Mouse (Mus musculus): Measurements from ENCODE around the gene Ift46.

Gene Ift46

DNA sequence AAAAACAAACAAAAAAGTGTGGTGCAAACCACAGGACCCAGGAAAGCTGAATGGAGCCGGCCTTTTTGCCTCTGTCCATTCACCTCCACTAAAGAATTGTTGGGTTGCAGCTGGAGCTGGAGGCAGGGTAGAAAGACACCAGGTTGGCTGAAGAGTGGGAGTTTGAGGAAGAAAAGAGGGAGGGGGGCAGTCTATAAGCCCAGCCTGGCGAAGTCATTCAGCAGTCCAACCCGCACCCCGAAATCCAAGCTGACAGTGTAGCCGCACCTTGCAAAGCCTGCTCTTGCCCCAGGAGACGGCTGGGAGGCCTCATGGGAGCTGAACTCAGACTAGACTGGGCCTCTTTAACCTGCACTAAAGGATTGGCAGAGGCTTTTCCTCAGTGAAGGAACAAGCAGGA is 31.8 kb upstream of the Ift46 start:
- no peak for DNase-seq (ENCODE audit: extremely low spot score)

GRCm38 (mm10) chr9:44736301-44736700 is 31.4 kb upstream of the Ift46 start:
- DNase-seq (ENCODE audit: extremely low spot score), result no peak

DNA sequence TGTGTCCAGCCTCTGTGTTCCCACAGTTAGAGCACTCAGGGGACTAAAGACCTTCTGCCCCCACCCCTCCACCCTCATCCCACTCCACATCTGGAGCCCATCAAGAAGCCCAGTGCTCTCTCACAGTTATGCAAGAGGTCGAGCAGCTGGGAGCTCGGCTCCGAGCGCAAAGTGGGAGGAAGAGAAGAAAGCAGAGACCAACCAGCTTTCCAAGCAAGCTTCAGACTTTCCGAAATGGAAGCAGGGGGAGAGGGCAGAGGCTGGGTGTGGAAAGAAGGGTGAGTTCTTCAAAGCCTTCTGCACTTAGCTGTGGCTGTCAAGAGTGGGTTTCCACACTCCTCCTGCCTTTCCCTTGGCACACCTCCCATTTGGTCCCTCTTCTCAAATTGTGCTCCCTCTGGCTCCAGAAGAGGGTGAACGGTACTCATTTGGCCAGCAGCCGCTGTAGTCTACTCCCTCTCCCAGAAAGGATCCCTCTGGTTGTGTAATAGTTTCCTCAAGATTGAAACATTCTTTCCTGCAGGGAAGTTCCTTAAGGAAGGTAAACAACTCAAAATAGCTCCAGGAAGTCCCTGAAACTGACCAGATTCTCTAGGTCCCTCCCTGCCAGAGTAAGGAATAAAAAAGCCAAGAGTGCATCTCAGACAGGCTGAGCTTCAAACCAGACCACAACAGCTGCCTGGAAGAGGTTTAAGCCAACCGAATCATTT is 30.3 kb upstream of the Ift46 start:
- DNase-seq (ENCODE audit: extremely low spot score), result peak; percentile 42

DNA sequence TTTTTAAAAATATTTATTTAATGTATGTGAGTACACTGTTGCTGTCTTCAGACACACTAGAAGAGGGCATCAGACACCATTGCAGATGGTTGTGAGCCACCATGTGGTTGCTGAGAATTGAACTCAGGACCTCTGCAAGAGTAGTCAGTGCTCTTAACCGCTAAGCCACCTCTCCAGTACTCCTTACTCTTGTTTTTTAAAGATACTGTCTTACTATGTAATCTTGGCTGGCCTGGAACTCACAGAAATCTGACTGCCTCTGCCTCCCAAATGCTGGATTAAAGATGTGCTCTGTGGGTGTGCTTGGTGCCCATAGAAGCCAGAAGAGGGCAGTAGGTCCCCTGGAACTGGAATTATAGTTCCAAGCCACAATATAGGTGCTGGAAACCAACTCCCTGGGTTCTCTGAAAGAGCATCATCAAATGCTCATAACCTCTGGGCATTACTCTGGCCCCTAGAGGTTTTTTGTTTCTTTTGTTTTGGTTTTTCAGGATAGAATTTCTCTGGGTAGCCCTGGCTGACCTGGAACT is 27.0 kb upstream of the Ift46 start:
- DNase-seq (ENCODE audit: extremely low spot score), result no peak

GRCm38 (mm10) chr9:44745371-44745770 is 22.3 kb upstream of the Ift46 start:
- DNase-seq (ENCODE audit: extremely low spot score), result no peak

GRCm38 (mm10) chr9:44746666-44747065 is 21.0 kb upstream of the Ift46 start:
- DNase-seq (ENCODE audit: extremely low spot score), result no peak

GRCm38 (mm10) chr9:44747341-44747740 is 20.4 kb upstream of the Ift46 start:
- DNase-seq (ENCODE audit: extremely low spot score), result no peak

- DNase-seq (ENCODE audit: extremely low spot score), result no peak
Measured at GRCm38 (mm10) chr9:44748473-44748872, 19.2 kb upstream of the Ift46 start.

- DNase-seq (ENCODE audit: extremely low spot score), result no peak
Measured at GRCm38 (mm10) chr9:44760873-44761272, 6.8 kb upstream of the Ift46 start.

- DNase-seq (ENCODE audit: extremely low spot score), result peak; percentile 2
Measured at GRCm38 (mm10) chr9:44768029-44768394, 304 bp downstream of the Ift46 start.

DNA sequence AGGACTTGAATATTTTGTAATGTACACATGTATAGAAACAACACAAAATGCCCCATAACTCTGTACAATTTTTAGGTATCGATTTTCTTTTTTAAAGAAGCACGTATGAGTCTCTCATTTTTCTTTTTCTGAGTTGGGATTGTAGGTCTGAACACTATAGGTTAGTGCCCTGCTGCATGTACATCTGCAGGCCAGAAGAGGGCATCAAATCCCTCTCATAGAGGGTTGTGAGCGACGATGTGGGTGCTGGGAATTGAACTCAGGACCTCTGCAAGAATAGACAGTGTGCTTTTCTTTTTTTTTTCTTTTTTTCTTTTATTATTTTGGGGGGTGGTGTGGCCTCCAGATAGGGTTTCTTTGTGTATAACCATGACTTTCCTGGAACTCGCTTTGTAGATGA is 3.7 kb downstream of the Ift46 start:
- DNase-seq (ENCODE audit: extremely low spot score), result no peak

- DNase-seq (ENCODE audit: extremely low spot score), result no peak
Measured at GRCm38 (mm10) chr9:44772392-44772749, 4.7 kb downstream of the Ift46 start.

DNA sequence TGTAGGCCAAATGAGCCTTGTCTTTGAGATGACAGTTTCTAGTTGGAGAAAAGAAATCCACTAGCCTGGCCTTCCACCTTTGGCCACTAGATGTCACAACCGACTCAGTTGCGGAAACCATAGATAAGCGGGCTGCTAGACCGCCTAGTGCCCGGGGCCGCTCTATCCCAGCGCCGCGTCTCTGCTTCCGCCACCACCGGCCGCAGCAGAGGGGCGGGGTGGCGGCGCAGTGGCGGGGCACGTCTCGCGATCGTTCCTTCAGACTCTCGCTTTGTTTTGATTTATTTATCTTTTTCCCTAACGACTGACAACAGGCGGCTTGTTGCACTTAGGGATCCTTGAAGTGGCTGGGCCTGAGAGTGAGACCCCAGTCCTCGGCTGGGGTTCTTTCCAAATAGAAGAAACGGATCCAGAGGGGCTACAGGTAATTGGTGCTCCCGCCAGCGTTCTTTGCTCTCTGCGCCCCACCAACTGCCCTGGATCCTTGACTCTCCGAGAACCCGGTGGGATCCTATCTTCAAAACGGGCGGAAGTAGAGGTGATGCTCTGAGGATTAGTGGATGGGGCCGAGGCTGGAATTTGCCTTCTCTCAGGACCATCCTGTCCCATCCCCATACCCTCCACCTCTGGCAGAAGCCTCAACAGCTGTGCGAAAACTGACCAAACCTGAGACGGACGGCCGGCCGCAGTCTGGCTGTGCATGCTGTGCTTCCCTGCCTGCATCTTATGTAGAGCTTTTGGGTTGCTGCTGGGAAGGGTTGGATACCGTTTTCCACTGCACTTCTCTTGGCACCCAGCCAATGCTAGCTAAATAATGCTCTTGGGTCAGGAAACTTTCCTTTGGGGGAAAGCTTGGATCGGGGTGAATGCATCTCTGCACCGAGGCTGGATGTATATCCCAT is 5.3 kb downstream of the Ift46 start:
- DNase-seq (ENCODE audit: extremely low spot score), result peak; percentile 96

DNA sequence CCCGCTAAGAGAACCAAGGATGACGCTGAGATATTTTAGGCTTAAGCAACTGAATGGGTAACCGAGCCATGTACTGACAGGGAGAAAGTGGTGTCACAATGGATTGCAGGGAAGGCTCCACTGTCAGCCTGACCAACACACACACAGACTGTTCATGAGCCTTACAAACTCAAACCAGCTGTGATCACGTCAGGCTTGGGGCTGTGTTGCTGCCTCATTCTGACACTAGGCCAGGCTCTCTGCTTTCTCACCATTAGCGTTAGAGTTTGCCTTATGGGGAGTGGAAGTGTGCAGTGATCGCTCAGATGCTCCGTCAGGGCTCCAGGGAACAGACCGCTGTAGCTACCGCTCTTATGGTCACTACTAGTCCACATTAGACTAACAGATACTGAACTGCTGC is 25.1 kb downstream of the Ift46 start:
- DNase-seq (ENCODE audit: extremely low spot score), result no peak

DNA sequence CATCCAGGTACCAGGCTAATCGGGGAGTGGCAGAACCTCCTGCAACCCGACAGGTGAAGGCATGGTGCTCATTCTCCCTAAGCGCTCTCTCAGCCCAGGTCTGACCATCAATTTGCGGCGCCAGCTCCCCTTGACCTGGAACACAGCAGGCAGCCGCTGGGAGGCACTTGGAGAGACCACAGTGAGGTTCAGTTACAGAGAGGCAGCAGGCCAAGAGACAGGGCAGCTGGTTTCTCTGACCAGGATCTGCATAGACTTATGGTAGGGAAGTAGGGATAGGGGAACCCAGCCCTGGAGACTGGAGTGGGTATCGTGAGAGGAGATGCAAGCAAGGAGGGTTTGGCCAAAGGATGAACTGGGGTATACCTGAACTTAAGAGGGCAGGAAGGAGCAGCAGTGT is 30.6 kb downstream of the Ift46 start:
- DNase-seq (ENCODE audit: extremely low spot score), result no peak

GRCm38 (mm10) chr9:44799102-44799957 is 31.6 kb downstream of the Ift46 start, which contains the start of gene Tmem25:
TSS of gene Tmem25 (minus strand) at chr9:44799307.
- peak; percentile 86 for DNase-seq (ENCODE audit: extremely low spot score)

DNA sequence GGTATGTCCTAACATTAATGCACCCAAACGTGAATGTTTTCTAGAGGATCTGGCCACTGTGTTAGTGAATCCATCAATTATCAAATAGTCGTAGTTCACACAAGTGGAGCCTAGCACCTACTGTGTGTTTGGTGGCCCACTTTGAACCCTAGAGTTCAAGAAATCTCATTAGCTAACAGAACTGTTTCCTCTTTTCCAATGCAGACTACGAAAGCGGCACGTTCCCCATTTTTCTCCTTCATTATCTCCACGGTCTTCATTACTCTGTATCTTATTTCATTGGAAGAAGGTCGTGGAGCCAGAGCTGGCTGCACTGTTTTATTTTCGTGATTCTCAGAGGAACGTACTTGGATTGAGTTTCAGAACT is 32.2 kb downstream of the Ift46 start:
- DNase-seq (ENCODE audit: extremely low spot score), result no peak

DNA sequence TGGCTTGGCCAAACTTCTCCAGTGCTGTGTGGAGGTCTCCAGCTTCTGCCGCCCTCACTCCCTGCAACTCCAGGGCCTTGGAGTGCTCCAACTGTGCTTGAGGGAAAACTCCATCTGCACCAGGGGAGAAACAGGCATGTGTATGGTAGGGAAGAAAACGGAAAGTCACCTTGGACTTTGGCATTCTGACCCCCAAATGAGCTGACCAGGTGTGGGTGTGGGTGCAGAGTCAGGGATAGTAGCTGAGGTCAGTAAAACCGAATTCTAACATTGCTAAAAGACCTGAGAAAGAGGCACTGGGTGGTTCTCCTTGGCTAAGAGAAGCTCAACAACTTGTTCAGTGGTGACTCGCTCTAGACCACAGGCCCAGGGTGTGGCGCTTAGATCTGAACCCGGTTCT is 34.0 kb downstream of the Ift46 start:
- DNase-seq (ENCODE audit: extremely low spot score), result no peak

DNA sequence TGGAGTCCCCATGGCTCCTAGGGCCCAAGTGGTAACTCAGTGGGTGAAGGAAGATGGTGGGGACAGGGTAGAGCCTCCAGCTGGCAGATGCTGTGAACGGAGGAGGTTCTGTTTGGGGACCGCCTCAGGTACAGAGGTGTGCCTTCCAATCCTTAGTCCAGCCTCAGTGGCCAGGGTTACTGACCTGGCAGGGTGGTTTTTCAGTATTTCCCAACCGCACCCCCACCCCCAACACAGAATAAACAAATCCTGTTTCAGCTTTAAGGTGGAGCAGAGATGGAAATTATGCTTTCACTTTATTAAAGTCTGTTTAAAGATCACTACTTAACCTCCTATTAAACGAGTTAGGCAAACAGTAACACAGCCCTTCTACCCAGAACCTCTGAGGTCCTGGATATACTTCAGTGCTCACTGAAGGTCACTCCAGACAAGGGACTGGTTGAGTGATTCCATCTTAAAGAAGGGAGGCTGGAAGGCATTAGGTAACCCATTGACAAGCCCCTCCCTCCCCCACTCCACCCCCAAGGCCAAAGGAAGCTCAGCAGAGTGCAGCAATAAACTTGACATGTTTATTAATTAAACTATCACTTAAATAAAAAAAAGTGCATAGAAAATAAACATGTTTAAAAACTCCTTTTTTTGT is 35.2 kb downstream of the Ift46 start, which contains the start of gene Ttc36:
TSS of gene Ttc36 (minus strand) at position 265 of the 643 bp plus-strand sequence.
- no peak for DNase-seq (ENCODE audit: extremely low spot score)

DNA sequence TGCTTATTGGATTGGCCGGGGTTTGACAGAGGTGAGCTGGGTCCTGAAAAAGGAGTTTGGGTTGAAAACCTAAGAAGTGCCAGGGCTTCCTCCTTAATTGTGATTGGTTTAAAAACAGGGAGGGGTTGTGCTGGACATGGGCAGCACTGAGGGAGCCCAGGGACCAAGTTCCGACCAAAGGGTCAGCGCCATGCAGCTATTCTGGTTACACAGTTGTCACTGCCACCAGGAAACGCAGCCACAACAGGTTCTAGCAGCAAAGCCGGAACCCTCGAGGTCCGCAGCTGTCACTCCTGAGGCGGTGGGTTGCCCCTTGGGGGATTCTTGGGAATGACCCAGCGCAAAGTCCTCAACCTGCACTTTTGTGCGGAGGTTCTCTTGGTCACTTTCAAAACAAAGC is 37.0 kb downstream of the Ift46 start:
- no peak for DNase-seq (ENCODE audit: extremely low spot score)

DNA sequence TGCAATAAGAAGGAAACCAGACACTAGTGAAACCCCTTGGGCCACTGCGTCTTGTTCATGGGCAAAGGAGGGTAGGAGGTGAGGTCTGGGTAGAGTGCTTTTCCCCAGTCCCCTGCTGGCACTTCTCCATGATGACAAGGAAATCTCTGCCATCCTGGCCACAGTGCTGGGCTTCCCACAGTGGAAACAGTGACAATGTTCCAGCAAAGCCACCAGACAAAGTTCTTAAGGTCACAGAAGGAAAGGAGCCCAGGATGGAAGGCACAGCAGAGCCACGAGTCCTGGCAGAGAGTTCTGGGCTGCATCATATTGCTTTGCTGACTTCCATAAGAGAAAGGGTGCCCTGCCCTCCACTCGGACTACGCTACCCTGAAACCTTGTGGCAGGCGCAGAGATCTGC is 37.8 kb downstream of the Ift46 start:
- no peak for DNase-seq (ENCODE audit: extremely low spot score)
